Mouse (Mus musculus) stomach, embryonic 15.5 days (tissue): ENCODE measurements around the gene Lamc1. TPM values are rescaled to one million over a fixed set of nuclear protein-coding genes. Genes with fewer than 3 reads are reported as not detected.

Experiments used
- ATAC-seq: fragments of 200-750 bp; cut with Nextera tagmentation; 2 replicates; pipeline ENCODE4 v1.8.0; 2017; ENCODE audit warnings: low read depth, moderate number of reproducible peaks, moderate TSS enrichment; ENCODE audit not compliant: insufficient read depth, low FRiP score
- H3K27ac ChIP-seq: fragments of 300-500 bp; sonication (generic); 2 replicates; pipeline ENCODE4 v1.5.1; 2015; ENCODE audit warnings: mild to moderate bottlenecking, inconsistent platforms
- H3K27me3 ChIP-seq: fragments of 300-500 bp; sonication (generic); replicated peaks from 2 replicates; pipeline ENCODE4 v1.6.1; 2015; ENCODE audit warnings: inconsistent platforms
- H3K36me3 ChIP-seq: fragments of 300-500 bp; sonication (generic); 2 replicates; pipeline ENCODE4 v1.6.1; 2015; ENCODE audit warnings: inconsistent platforms
- H3K4me1 ChIP-seq: fragments of 300-500 bp; sonication (generic); 2 replicates; pipeline ENCODE4 v1.6.1; 2015; ENCODE audit warnings: inconsistent platforms
- H3K4me2 ChIP-seq: fragments of 300-500 bp; sonication (generic); 2 replicates; pipeline ENCODE4 v1.6.1; 2015; ENCODE audit warnings: mild to moderate bottlenecking, inconsistent platforms
- H3K4me3 ChIP-seq: fragments of 300-500 bp; sonication (generic); replicated peaks from 2 replicates; pipeline ENCODE4 v1.5.1; 2015; ENCODE audit warnings: inconsistent platforms
- H3K9ac ChIP-seq: fragments of 300-500 bp; sonication (generic); 2 replicates; pipeline ENCODE4 v1.6.1; 2015; ENCODE audit warnings: inconsistent platforms
- H3K9me3 ChIP-seq: fragments of 300-500 bp; sonication (generic); 2 replicates; pipeline ENCODE4 v1.6.1; 2016; ENCODE audit warnings: inconsistent platforms
- WGBS: fragments of 180-500 bp; shearing (Covaris S2); methylation state at CpG from one replicate; pipeline ENCODE4 v1.1.7; 2015; 5-methylcytosine and 5-hydroxymethylcytosine counted together
- polyA plus RNA-seq: library from polyadenylated mRNA; unstranded; fragments of >200 nt; fragmentation: Nextera tagmentation; extraction: Ambion mirVana; gene quantifications from 2 replicates; pipeline ENCODE4 v1.2.1, GENCODE M21; 2015

The Lamc1 gene
- 62.9 and 64.0 TPM in 2 replicates for polyA plus RNA-seq

GRCm38 (mm10) chr1:153332444-153333295 is at the start of gene Lamc1:
Gene Lamc1, minus strand, starts transcription at chr1:153332786.
- Histone ChIP-seq H3K9me3 (no peaks in the 10 kb centered on the region), H3K4me2 (peak within 1 kb of the TSS; percentile 88), H3K27ac (peak within 1 kb of the TSS; percentile 95), H3K9ac (peak within 1 kb of the TSS; percentile 96), H3K4me1 (peaks cover 15% of the 10 kb centered on the region), H3K4me3 (peak within 1 kb of the TSS; percentile 98), H3K27me3 (no peaks in the 10 kb centered on the region), H3K36me3 (no peaks in the 10 kb centered on the region)
- ATAC-seq, result peak; percentile 90
- under 1% methylated on average over 79 of the region's 85 CpGs for WGBS

GRCm38 (mm10) chr1:153380746-153381282 is 48.2 kb upstream of the Lamc1 start:
- no peak overlapping the region for H3K4me3 ChIP-seq
- WGBS, result 88% methylated on average over 9 of the region's 9 CpGs
- H3K36me3 ChIP-seq, result no peaks in the 10 kb centered on the region
- H3K9me3 ChIP-seq, result no peaks in the 10 kb centered on the region
- H3K9ac ChIP-seq, result no peak overlapping the region
- no peaks in the 10 kb centered on the region for H3K4me1 ChIP-seq
- H3K4me2 ChIP-seq, result no peak overlapping the region
- no peak for ATAC-seq
- no peak overlapping the region for H3K27ac ChIP-seq
- H3K27me3 ChIP-seq, result no peaks in the 10 kb centered on the region

- WGBS, result 75% methylated on average over 5 of the region's 5 CpGs
- no peak for ATAC-seq
- no peak overlapping the region for H3K4me3 ChIP-seq
- no peak overlapping the region for H3K27ac ChIP-seq
- no peaks in the 10 kb centered on the region for H3K9me3 ChIP-seq
- H3K4me1 ChIP-seq, result no peaks in the 10 kb centered on the region
- H3K9ac ChIP-seq, result no peak overlapping the region
- no peaks in the 10 kb centered on the region for H3K27me3 ChIP-seq
- H3K36me3 ChIP-seq, result no peaks in the 10 kb centered on the region
- H3K4me2 ChIP-seq, result no peak overlapping the region
These were observed 47.2 kb upstream of the Lamc1 start for GRCm38 (mm10) chr1:153379832-153380231.

GRCm38 (mm10) chr1:153378587-153378986 is 46.0 kb upstream of the Lamc1 start:
- Histone ChIP-seq H3K4me1 (no peaks in the 10 kb centered on the region), H3K36me3 (no peaks in the 10 kb centered on the region), H3K9me3 (no peaks in the 10 kb centered on the region), H3K4me2 (no peak overlapping the region), H3K9ac (no peak overlapping the region), H3K27me3 (no peaks in the 10 kb centered on the region), H3K27ac (no peak overlapping the region), H3K4me3 (no peak overlapping the region)
- no peak for ATAC-seq
- 63% methylated on average over 6 of the region's 6 CpGs for WGBS

DNA sequence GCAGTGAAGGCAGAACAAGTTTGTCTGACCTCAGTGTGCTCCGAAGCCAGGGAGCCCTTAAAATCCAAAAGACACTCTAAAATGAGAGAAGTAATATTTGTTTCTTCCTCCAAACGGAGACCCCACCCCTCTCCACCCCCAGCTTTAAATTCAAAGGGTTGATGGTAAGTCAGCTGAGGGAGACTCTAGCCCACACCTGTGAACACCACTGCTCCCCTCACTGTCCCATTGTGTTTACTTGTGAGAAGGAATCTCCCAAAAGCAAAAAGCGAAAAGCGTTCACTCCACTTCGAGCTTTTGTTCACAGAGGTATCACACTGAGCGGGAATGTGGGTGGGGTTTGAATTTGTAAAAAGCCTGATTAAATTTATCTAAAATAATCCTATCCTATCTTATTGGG is 43.9 kb upstream of the Lamc1 start:
- Histone ChIP-seq H3K9me3 (no peaks in the 10 kb centered on the region), H3K36me3 (no peaks in the 10 kb centered on the region), H3K9ac (no peak overlapping the region), H3K4me2 (no peak overlapping the region), H3K4me3 (no peak overlapping the region), H3K27ac (no peak overlapping the region), H3K4me1 (no peaks in the 10 kb centered on the region), H3K27me3 (no peaks in the 10 kb centered on the region)
- ATAC-seq, result no peak
- WGBS, result 39% methylated on average over 6 of the region's 6 CpGs

GRCm38 (mm10) chr1:153374136-153374535 is 41.5 kb upstream of the Lamc1 start:
- no peak for ATAC-seq
- H3K4me1 ChIP-seq, result no peaks in the 10 kb centered on the region
- H3K9ac ChIP-seq, result no peak overlapping the region
- H3K4me2 ChIP-seq, result no peak overlapping the region
- H3K36me3 ChIP-seq, result no peaks in the 10 kb centered on the region
- H3K27ac ChIP-seq, result no peak overlapping the region
- WGBS, result 83% methylated on average over 4 of the region's 4 CpGs
- H3K4me3 ChIP-seq, result no peak overlapping the region
- no peaks in the 10 kb centered on the region for H3K27me3 ChIP-seq
- H3K9me3 ChIP-seq, result no peaks in the 10 kb centered on the region

DNA sequence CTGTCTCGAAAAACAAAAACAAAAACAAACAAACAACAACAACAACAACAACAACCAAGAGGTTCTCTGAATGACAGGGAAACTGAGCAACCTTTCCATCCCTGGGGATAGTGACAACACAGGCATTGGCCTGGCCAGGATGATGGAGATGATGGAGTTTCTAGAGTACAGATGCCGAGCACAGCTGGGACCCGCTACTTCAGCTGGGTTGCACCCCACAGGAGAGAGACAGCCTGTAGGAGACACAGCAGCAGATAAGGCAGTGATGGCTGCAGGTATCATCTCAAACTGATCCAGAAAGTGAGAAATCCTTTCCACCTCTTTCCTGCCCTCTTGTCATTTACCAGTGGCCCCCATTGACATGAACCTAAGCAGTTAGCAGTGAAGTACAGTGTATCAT is 39.3 kb upstream of the Lamc1 start:
- no peak overlapping the region for H3K4me2 ChIP-seq
- no peak for ATAC-seq
- H3K4me3 ChIP-seq, result no peak overlapping the region
- no peaks in the 10 kb centered on the region for H3K4me1 ChIP-seq
- no peaks in the 10 kb centered on the region for H3K36me3 ChIP-seq
- no peak overlapping the region for H3K27ac ChIP-seq
- no peak overlapping the region for H3K9ac ChIP-seq
- no peaks in the 10 kb centered on the region for H3K27me3 ChIP-seq
- H3K9me3 ChIP-seq, result no peaks in the 10 kb centered on the region
- 92% methylated on average over 3 of the region's 3 CpGs for WGBS

- ATAC-seq, result no peak
- WGBS, result 47% methylated on average over 6 of the region's 6 CpGs
- H3K36me3 ChIP-seq, result no peaks in the 10 kb centered on the region
- no peaks in the 10 kb centered on the region for H3K27me3 ChIP-seq
- H3K4me1 ChIP-seq, result no peaks in the 10 kb centered on the region
- H3K4me2 ChIP-seq, result no peak overlapping the region
- H3K9me3 ChIP-seq, result no peaks in the 10 kb centered on the region
- no peak overlapping the region for H3K9ac ChIP-seq
- no peak overlapping the region for H3K4me3 ChIP-seq
- H3K27ac ChIP-seq, result no peak overlapping the region
These were observed 36.4 kb upstream of the Lamc1 start for GRCm38 (mm10) chr1:153369011-153369410.

DNA sequence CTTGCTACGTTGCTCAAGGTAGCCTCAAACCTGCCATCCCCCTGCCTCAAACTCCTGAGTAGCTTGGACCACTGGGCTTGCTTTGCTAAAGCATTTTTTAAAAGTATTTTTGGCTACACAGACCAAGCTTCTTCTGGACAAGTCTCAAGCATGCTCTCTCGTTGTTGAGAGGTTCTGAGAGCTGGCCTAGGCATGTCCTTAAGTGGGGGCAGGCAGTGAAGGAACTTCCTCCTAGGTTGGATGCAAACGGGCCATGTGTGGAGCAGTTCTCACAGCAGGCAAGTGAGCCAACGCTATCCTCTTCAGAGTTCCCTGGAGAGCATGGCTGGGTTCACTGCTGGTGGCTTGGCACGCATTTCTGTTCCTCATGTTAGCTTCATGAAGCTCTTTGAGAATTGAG is 34.5 kb upstream of the Lamc1 start:
- H3K4me2 ChIP-seq, result no peak overlapping the region
- no peak overlapping the region for H3K9ac ChIP-seq
- H3K36me3 ChIP-seq, result no peaks in the 10 kb centered on the region
- no peaks in the 10 kb centered on the region for H3K27me3 ChIP-seq
- no peak overlapping the region for H3K4me3 ChIP-seq
- no peak overlapping the region for H3K27ac ChIP-seq
- no peaks in the 10 kb centered on the region for H3K4me1 ChIP-seq
- ATAC-seq, result no peak
- 59% methylated on average over 5 of the region's 5 CpGs for WGBS
- H3K9me3 ChIP-seq, result no peaks in the 10 kb centered on the region

GRCm38 (mm10) chr1:153361926-153362325 is 29.3 kb upstream of the Lamc1 start:
- H3K36me3 ChIP-seq, result no peaks in the 10 kb centered on the region
- no peaks in the 10 kb centered on the region for H3K4me1 ChIP-seq
- H3K4me3 ChIP-seq, result no peak overlapping the region
- no peak for ATAC-seq
- H3K27me3 ChIP-seq, result no peaks in the 10 kb centered on the region
- no peak overlapping the region for H3K27ac ChIP-seq
- 81% methylated on average over 4 of the region's 4 CpGs for WGBS
- H3K9ac ChIP-seq, result no peak overlapping the region
- H3K4me2 ChIP-seq, result no peak overlapping the region
- no peaks in the 10 kb centered on the region for H3K9me3 ChIP-seq

DNA sequence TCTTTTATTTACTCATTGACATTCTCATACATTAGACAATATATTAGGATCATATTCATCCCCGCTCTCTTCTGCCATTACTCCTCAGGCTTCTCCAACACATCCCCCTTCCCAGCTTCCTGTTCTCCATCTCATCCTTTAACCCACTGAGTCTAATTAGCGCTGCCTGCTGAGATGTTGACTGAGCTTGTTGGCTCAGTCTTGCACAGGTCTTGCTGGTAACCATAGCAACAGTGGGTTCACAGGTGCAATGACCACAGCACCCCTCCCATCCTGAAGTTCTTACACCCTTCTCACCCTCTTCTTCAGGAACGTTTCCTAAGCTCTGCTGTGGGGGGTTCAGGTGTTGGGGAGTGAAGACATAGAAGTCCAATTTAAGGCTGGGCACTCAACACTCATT is 28.0 kb upstream of the Lamc1 start:
- Histone ChIP-seq H3K4me1 (no peaks in the 10 kb centered on the region), H3K4me3 (no peak overlapping the region), H3K9me3 (no peaks in the 10 kb centered on the region), H3K4me2 (no peak overlapping the region), H3K9ac (no peak overlapping the region), H3K27ac (no peak overlapping the region), H3K27me3 (no peaks in the 10 kb centered on the region), H3K36me3 (no peaks in the 10 kb centered on the region)
- ATAC-seq, result no peak
- 45% methylated on average over 3 of the region's 3 CpGs for WGBS

DNA sequence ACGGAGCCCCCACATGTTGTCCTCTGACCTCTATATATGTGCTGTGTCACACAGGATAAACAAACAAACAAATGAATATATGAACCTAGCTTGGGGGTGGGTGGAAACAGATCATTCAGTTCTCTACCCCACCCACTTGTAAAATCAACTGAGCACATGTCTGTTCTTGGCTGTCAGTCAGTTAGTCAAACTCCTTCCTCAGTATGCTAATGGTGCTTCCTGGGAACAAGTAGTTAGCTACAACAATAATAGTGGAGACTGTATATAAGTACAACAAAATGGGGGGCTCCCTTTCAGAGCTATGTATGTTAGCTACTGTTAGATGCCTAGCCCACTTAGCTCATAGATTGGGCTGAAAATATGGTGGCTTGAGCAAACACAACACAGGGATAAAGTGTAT is 24.6 kb upstream of the Lamc1 start:
- H3K36me3 ChIP-seq, result no peaks in the 10 kb centered on the region
- H3K27me3 ChIP-seq, result no peaks in the 10 kb centered on the region
- no peaks in the 10 kb centered on the region for H3K9me3 ChIP-seq
- no peak overlapping the region for H3K27ac ChIP-seq
- H3K4me3 ChIP-seq, result no peak overlapping the region
- 89% methylated on average over 1 of the region's 1 CpGs for WGBS
- H3K9ac ChIP-seq, result no peak overlapping the region
- ATAC-seq, result no peak
- H3K4me1 ChIP-seq, result no peaks in the 10 kb centered on the region; the same call in 1 of the 2 replicates
- H3K4me2 ChIP-seq, result no peak overlapping the region
